Mouse (Mus musculus) forebrain, embryonic 16.5 days (tissue): ENCODE results near the gene Klhl36. TPM values are rescaled to one million over a fixed set of nuclear protein-coding genes. Genes with fewer than 3 reads are reported as not detected.

Source experiments
- polyA plus RNA-seq: library from polyadenylated mRNA; unstranded; fragments of >200 nt; fragmentation: Nextera tagmentation; extraction: Ambion mirVana; gene quantifications from 2 replicates; pipeline ENCODE4 v1.2.1, GENCODE M21; 2015

Klhl36 gene
- polyA plus RNA-seq, 1 experiment from 2014 or later: 19.1 TPM

Other genes starting within 250 kb of the Klhl36 start
- not detected in 2 replicates for gene Adad2, start 249.5 kb upstream of the Klhl36 start, polyA plus RNA-seq
- gene Kcng4, start 226.6 kb upstream of the Klhl36 start, polyA plus RNA-seq: not detected in 2 replicates
- gene Wfdc1, start 195.9 kb upstream of the Klhl36 start, polyA plus RNA-seq: 3.5 and 4.2 TPM in 2 replicates
- gene Atp2c2, start 162.3 kb upstream of the Klhl36 start, polyA plus RNA-seq: 0.06 and 0.14 TPM in 2 replicates
- 15.3 and 16.1 TPM in 2 replicates for gene Tldc1, start 83.8 kb upstream of the Klhl36 start, polyA plus RNA-seq
- 119 and 147 TPM in 2 replicates for gene Cotl1, start 21.7 kb upstream of the Klhl36 start, polyA plus RNA-seq
- 158 TPM in 2 replicates for gene Usp10, start 48.1 kb downstream of the Klhl36 start, polyA plus RNA-seq
- gene Gm20388, start 48.6 kb downstream of the Klhl36 start, polyA plus RNA-seq: 3.1 and 4.7 TPM in 2 replicates
- 1.2 and 1.5 TPM in 2 replicates for gene Crispld2, start 130.2 kb downstream of the Klhl36 start, polyA plus RNA-seq
- gene Zdhhc7, start 239.2 kb downstream of the Klhl36 start, polyA plus RNA-seq: 28.9 and 29.7 TPM in 2 replicates